Mouse (Mus musculus) forebrain, embryonic 10.5 days (tissue): ENCODE measurements around the gene Cd59a. TPM values are rescaled to one million over a fixed set of nuclear protein-coding genes. Genes with fewer than 3 reads are reported as not detected.

ENCODE experiments used
- DNase-seq: peaks from one replicate; pipeline ENCODE4 v3.0.0-alpha.2; 2017; ENCODE audit warnings: low spot score; ENCODE audit errors: extremely low spot score
- H3K27ac ChIP-seq: fragments of 300-500 bp; sonication (generic); 2 replicates; pipeline ENCODE4 v1.5.1; 2016; ENCODE audit warnings: mild to moderate bottlenecking
- H3K27me3 ChIP-seq: fragments of 300-500 bp; sonication (generic); 2 replicates; pipeline ENCODE4 v1.6.1; 2016; ENCODE audit warnings: mild to moderate bottlenecking; ENCODE audit not compliant: poor library complexity, severe bottlenecking
- H3K36me3 ChIP-seq: fragments of 300-500 bp; sonication (generic); replicated peaks from 2 replicates; pipeline ENCODE4 v1.6.1; 2016; ENCODE audit warnings: mild to moderate bottlenecking, moderate library complexity
- H3K4me1 ChIP-seq: fragments of 300-500 bp; sonication (generic); 2 replicates; pipeline ENCODE4 v1.6.1; 2016
- H3K4me3 ChIP-seq: fragments of 300-500 bp; sonication (generic); 2 replicates; pipeline ENCODE4 v1.5.1; 2016; ENCODE audit warnings: mild to moderate bottlenecking, moderate library complexity
- H3K9me3 ChIP-seq: fragments of 300-500 bp; sonication (generic); 2 replicates; pipeline ENCODE4 v1.6.1; 2016; ENCODE audit warnings: mild to moderate bottlenecking, moderate library complexity
- WGBS: fragments of 180-500 bp; shearing (Covaris S2); methylation state at CpG from one replicate; pipeline ENCODE4 v1.1.7; 2016; 5-methylcytosine and 5-hydroxymethylcytosine counted together
- polyA plus RNA-seq: library from polyadenylated mRNA; unstranded; fragments of >200 nt; fragmentation: Nextera tagmentation; extraction: Ambion mirVana; gene quantifications from 2 replicates; pipeline ENCODE4 v1.2.1, GENCODE M21; 2016

Gene Cd59a
- polyA plus RNA-seq, 1 experiment from 2014 or later: 19.9 TPM

GRCm38 (mm10) chr2:104130969-104131368 lies 35.4 kb downstream of the Cd59a start:
- no peaks in the 10 kb centered on the region for H3K9me3 ChIP-seq
- H3K27me3 ChIP-seq: peaks cover 12% of the 10 kb centered on the region
- H3K27ac ChIP-seq: no peak overlapping the region
- DNase-seq: peak; percentile 38
- no peak overlapping the region for H3K4me3 ChIP-seq
- H3K4me1 ChIP-seq: no peaks in the 10 kb centered on the region
- WGBS: 64% methylated on average over 3 of the region's 3 CpGs
- H3K36me3 ChIP-seq: no peaks in the 10 kb centered on the region

- no peaks in the 10 kb centered on the region for H3K36me3 ChIP-seq
- H3K4me1 ChIP-seq: no peaks in the 10 kb centered on the region
- H3K4me3 ChIP-seq: no peak overlapping the region
- WGBS: 85% methylated on average over 7 of the region's 7 CpGs
- no peak for DNase-seq
- no peaks in the 10 kb centered on the region for H3K9me3 ChIP-seq
- H3K27ac ChIP-seq: no peak overlapping the region
- peaks cover under 1% of the 10 kb centered on the region for H3K27me3 ChIP-seq
These were observed 36.8 kb downstream of the Cd59a start for GRCm38 (mm10) chr2:104132266-104132859.

- Histone ChIP-seq H3K27me3 (no peaks in the 10 kb centered on the region), H3K36me3 (no peaks in the 10 kb centered on the region), H3K9me3 (no peaks in the 10 kb centered on the region), H3K4me3 (no peak overlapping the region), H3K27ac (no peak overlapping the region), H3K4me1 (no peaks in the 10 kb centered on the region)
- WGBS: 47% methylated on average over 12 of the region's 12 CpGs
- DNase-seq: no peak
These were observed 37.6 kb downstream of the Cd59a start for GRCm38 (mm10) chr2:104133042-104133810.

- Histone ChIP-seq H3K4me1 (no peaks in the 10 kb centered on the region), H3K36me3 (no peaks in the 10 kb centered on the region), H3K27me3 (no peaks in the 10 kb centered on the region), H3K4me3 (no peak overlapping the region), H3K27ac (no peak overlapping the region), H3K9me3 (no peaks in the 10 kb centered on the region)
- WGBS: 52% methylated on average over 8 of the region's 8 CpGs
- DNase-seq: peak; percentile 61
These were observed 38.8 kb downstream of the Cd59a start for GRCm38 (mm10) chr2:104134150-104135056.

GRCm38 (mm10) chr2:104135920-104136319 lies 40.3 kb downstream of the Cd59a start:
- WGBS: 70% methylated on average over 2 of the region's 2 CpGs
- H3K36me3 ChIP-seq: no peaks in the 10 kb centered on the region
- no peaks in the 10 kb centered on the region for H3K4me1 ChIP-seq
- no peak overlapping the region for H3K4me3 ChIP-seq
- no peaks in the 10 kb centered on the region for H3K9me3 ChIP-seq
- no peak for DNase-seq
- H3K27ac ChIP-seq: no peak overlapping the region
- H3K27me3 ChIP-seq: no peaks in the 10 kb centered on the region

GRCm38 (mm10) chr2:104142140-104142539 lies 46.5 kb downstream of the Cd59a start:
- no peaks in the 10 kb centered on the region for H3K36me3 ChIP-seq
- H3K4me3 ChIP-seq: no peak overlapping the region
- no peaks in the 10 kb centered on the region for H3K9me3 ChIP-seq
- DNase-seq: no peak
- H3K27me3 ChIP-seq: no peaks in the 10 kb centered on the region
- 89% methylated on average over 8 of the region's 8 CpGs for WGBS
- H3K4me1 ChIP-seq: no peaks in the 10 kb centered on the region
- no peak overlapping the region for H3K27ac ChIP-seq

- no peaks in the 10 kb centered on the region for H3K9me3 ChIP-seq
- H3K4me3 ChIP-seq: no peak overlapping the region
- no peaks in the 10 kb centered on the region for H3K36me3 ChIP-seq
- WGBS: 90% methylated on average over 12 of the region's 12 CpGs
- no peaks in the 10 kb centered on the region for H3K4me1 ChIP-seq
- H3K27me3 ChIP-seq: no peaks in the 10 kb centered on the region
- no peak for DNase-seq
- no peak overlapping the region for H3K27ac ChIP-seq
These were observed 48.4 kb downstream of the Cd59a start for GRCm38 (mm10) chr2:104144004-104144403.

- Histone ChIP-seq H3K27ac (no peak overlapping the region), H3K27me3 (no peaks in the 10 kb centered on the region), H3K4me1 (no peaks in the 10 kb centered on the region), H3K9me3 (no peaks in the 10 kb centered on the region), H3K36me3 (no peaks in the 10 kb centered on the region), H3K4me3 (no peak overlapping the region)
- WGBS: 71% methylated on average over 1 of the region's 1 CpGs
- no peak for DNase-seq
These were observed 50.4 kb downstream of the Cd59a start for GRCm38 (mm10) chr2:104145983-104146382.

GRCm38 (mm10) chr2:104147910-104148561 lies 52.4 kb downstream of the Cd59a start:
- no peak overlapping the region for H3K27ac ChIP-seq
- DNase-seq: no peak
- 92% methylated on average over 4 of the region's 4 CpGs for WGBS

GRCm38 (mm10) chr2:104150608-104151397 lies 55.2 kb downstream of the Cd59a start:
- no peak for DNase-seq

More at GRCm38 (mm10) chr2:104147910-104148561, 52.4 kb downstream of the Cd59a start:
- H3K27me3 ChIP-seq: no peaks in the 10 kb centered on the region
- H3K36me3 ChIP-seq: no peaks in the 10 kb centered on the region
- H3K4me3 ChIP-seq: no peak overlapping the region
- no peaks in the 10 kb centered on the region for H3K9me3 ChIP-seq
- H3K4me1 ChIP-seq: no peaks in the 10 kb centered on the region

GRCm38 (mm10) chr2:104153345-104153744 lies 57.7 kb downstream of the Cd59a start:
- H3K4me3 ChIP-seq: no peak overlapping the region
- no peak overlapping the region for H3K27ac ChIP-seq
- 96% methylated on average over 4 of the region's 4 CpGs for WGBS
- no peaks in the 10 kb centered on the region for H3K9me3 ChIP-seq
- H3K27me3 ChIP-seq: no peaks in the 10 kb centered on the region
- no peaks in the 10 kb centered on the region for H3K36me3 ChIP-seq
- no peak for DNase-seq
- no peaks in the 10 kb centered on the region for H3K4me1 ChIP-seq

More at GRCm38 (mm10) chr2:104150608-104151397, 55.2 kb downstream of the Cd59a start:
- Histone ChIP-seq H3K27ac (no peak overlapping the region), H3K36me3 (no peaks in the 10 kb centered on the region), H3K9me3 (no peaks in the 10 kb centered on the region), H3K4me3 (no peak overlapping the region), H3K4me1 (no peaks in the 10 kb centered on the region), H3K27me3 (no peaks in the 10 kb centered on the region)
- WGBS: 88% methylated on average over 6 of the region's 6 CpGs

- H3K4me1 ChIP-seq: no peaks in the 10 kb centered on the region
- no peak overlapping the region for H3K4me3 ChIP-seq
- H3K27me3 ChIP-seq: no peaks in the 10 kb centered on the region
- WGBS: 87% methylated on average over 3 of the region's 3 CpGs
- no peak for DNase-seq
- no peaks in the 10 kb centered on the region for H3K36me3 ChIP-seq
- no peaks in the 10 kb centered on the region for H3K9me3 ChIP-seq
- H3K27ac ChIP-seq: no peak overlapping the region
These were observed 58.3 kb downstream of the Cd59a start for GRCm38 (mm10) chr2:104153876-104154275.
